Mouse (Mus musculus) myocyte (in vitro differentiated cells): ENCODE results near the gene 1700029F12Rik. TPM values are rescaled to one million over a fixed set of nuclear protein-coding genes. Genes with fewer than 3 reads are reported as not detected.

Experiments used
- H3K27me3 ChIP-seq: one replicate; pipeline ENCODE4 v1.6.1; 2011; ENCODE audit not compliant: control insufficient read depth, insufficient read depth, insufficient read length
- H3K36me3 ChIP-seq: one replicate; pipeline ENCODE4 v1.6.1; 2011; ENCODE audit not compliant: control insufficient read depth, insufficient read depth
- H3K4me2 ChIP-seq: one replicate; pipeline ENCODE4 v1.6.1; 2011; ENCODE audit warnings: low read depth, control low read depth
- H3K4me3 ChIP-seq: one replicate; pipeline ENCODE4 v1.5.1; 2011; ENCODE audit warnings: mild to moderate bottlenecking, control low read depth, moderate library complexity
- H3K79me2 ChIP-seq: one replicate; pipeline ENCODE4 v1.6.1; 2011; ENCODE audit not compliant: control insufficient read depth, insufficient read depth
- H3ac ChIP-seq: one replicate; pipeline ENCODE4 v1.6.1; 2011; ENCODE audit not compliant: control insufficient read depth, insufficient read length
- CEBPB ChIP-seq: IDR thresholded peaks from 2 replicates; pipeline ENCODE4 v1.6.1; 2011; ENCODE audit warnings: mild to moderate bottlenecking, moderate library complexity; ENCODE audit not compliant: poor library complexity, insufficient read depth, severe bottlenecking
- E2F4 ChIP-seq: IDR thresholded peaks from one replicate; pipeline ENCODE4 v1.6.1; 2011; ENCODE audit warnings: mild to moderate bottlenecking, control low read depth, moderate library complexity; ENCODE audit not compliant: insufficient read depth
- MAX ChIP-seq: IDR thresholded peaks from one replicate; pipeline ENCODE4 v1.6.1; 2011; ENCODE audit warnings: low read depth, mild to moderate bottlenecking, control low read depth
- MYOD1 ChIP-seq, 3 experiments: IDR thresholded peaks; one replicate each; pipeline ENCODE4 v1.6.1; 2011; ENCODE audit warnings: control low read depth in 2 of 3, low read depth in 2 of 3, mild to moderate bottlenecking in 2 of 3, moderate library complexity in 1 of 3; ENCODE audit not compliant: insufficient read length in 2 of 3, control insufficient read depth in 1 of 3
- MYOG ChIP-seq, 3 experiments: IDR thresholded peaks; one replicate each; pipeline ENCODE4 v1.6.1; 2011; ENCODE audit warnings: control low read depth in 2 of 3, low read depth in 2 of 3, mild to moderate bottlenecking in 2 of 3; ENCODE audit not compliant: insufficient read length in 2 of 3, control insufficient read depth in 1 of 3, insufficient read depth in 1 of 3
- POLR2A ChIP-seq: IDR thresholded peaks from one replicate; pipeline ENCODE4 v1.6.1; 2011; ENCODE audit warnings: low read depth, mild to moderate bottlenecking, control low read depth, moderate library complexity; ENCODE audit not compliant: insufficient read length
- POLR2AphosphoS2 ChIP-seq: IDR thresholded peaks from one replicate; pipeline ENCODE4 v1.6.1; 2011; ENCODE audit warnings: low read depth, control low read depth; ENCODE audit not compliant: insufficient read length
- REST ChIP-seq: IDR thresholded peaks from one replicate; pipeline ENCODE4 v1.6.1; 2011; ENCODE audit warnings: mild to moderate bottlenecking, control low read depth, moderate library complexity; ENCODE audit not compliant: insufficient read depth, insufficient read length
- SRF ChIP-seq: IDR thresholded peaks from one replicate; pipeline ENCODE4 v1.6.1; 2011; ENCODE audit warnings: low read depth; ENCODE audit not compliant: control insufficient read depth, insufficient read length
- TCF12 ChIP-seq: IDR thresholded peaks from one replicate; pipeline ENCODE4 v1.6.1; 2011; ENCODE audit warnings: mild to moderate bottlenecking, control low read depth; ENCODE audit not compliant: poor library complexity, insufficient read depth, severe bottlenecking
- TCF3 ChIP-seq: IDR thresholded peaks from one replicate; pipeline ENCODE4 v1.6.1; 2011; ENCODE audit warnings: low read depth, control low read depth; ENCODE audit not compliant: insufficient read length
- USF1 ChIP-seq: IDR thresholded peaks from one replicate; pipeline ENCODE4 v1.6.1; 2011; ENCODE audit warnings: low read depth, mild to moderate bottlenecking, control low read depth, moderate library complexity
- polyA plus RNA-seq: library from polyadenylated mRNA; unstranded; fragments of >200 nt; fragmentation: generic; extraction: Trizol; gene quantifications from one replicate; pipeline ENCODE4 v1.2.1, GENCODE M21; 2012; ENCODE audit warnings: missing spikeins

Gene 1700029F12Rik
- polyA plus RNA-seq, 1 experiment = not detected

GRCm38 (mm10) chr13:96990045-96990444 lies 44.1 kb downstream of the 1700029F12Rik start:
- no peak for TF ChIP-seq MYOD1 (IDR thresholded peaks at IDR 0.05; ENCODE audit: control insufficient read depth in 1 of 3, insufficient read length in 2 of 3, low read depth in 2 of 3)
- no peak for TF ChIP-seq MAX
- no peak for TF ChIP-seq TCF3
- no peak overlapping the region for H3ac ChIP-seq

GRCm38 (mm10) chr13:96989129-96989528 lies 45.0 kb downstream of the 1700029F12Rik start:
- H3K79me2 ChIP-seq = no peaks in the 10 kb centered on the region
- H3K4me2 ChIP-seq = no peak overlapping the region
- no peaks in the 10 kb centered on the region for H3K27me3 ChIP-seq
- TF ChIP-seq MYOD1 (IDR thresholded peaks at IDR 0.05; ENCODE audit: control insufficient read depth in 1 of 3, insufficient read length in 2 of 3, low read depth in 2 of 3) = no peak
- TF ChIP-seq SRF = no peak
- TF ChIP-seq MYOG (IDR thresholded peaks at IDR 0.05; ENCODE audit: control insufficient read depth in 1 of 3, insufficient read depth in 1 of 3, insufficient read length in 2 of 3, low read depth in 2 of 3) = no peak
- no peak for TF ChIP-seq POLR2A
- TF ChIP-seq CEBPB = no peak
- TF ChIP-seq POLR2AphosphoS2 = no peak
- no peak for TF ChIP-seq E2F4
- TF ChIP-seq TCF3 = no peak
- no peak for TF ChIP-seq MAX
- TF ChIP-seq REST = no peak
- TF ChIP-seq TCF12 = no peak
- TF ChIP-seq USF1 = no peak
- H3K36me3 ChIP-seq = no peaks in the 10 kb centered on the region
- no peak overlapping the region for H3ac ChIP-seq
- no peak overlapping the region for H3K4me3 ChIP-seq

More at GRCm38 (mm10) chr13:96990045-96990444, 44.1 kb downstream of the 1700029F12Rik start:
- no peaks in the 10 kb centered on the region for H3K36me3 ChIP-seq
- H3K4me3 ChIP-seq = no peak overlapping the region
- H3K27me3 ChIP-seq = no peaks in the 10 kb centered on the region
- H3K79me2 ChIP-seq = no peaks in the 10 kb centered on the region
- H3K4me2 ChIP-seq = no peak overlapping the region

- H3ac ChIP-seq = no peak overlapping the region
- no peaks in the 10 kb centered on the region for H3K27me3 ChIP-seq
- H3K36me3 ChIP-seq = no peaks in the 10 kb centered on the region
- TF ChIP-seq TCF3 = no peak
- no peak for TF ChIP-seq E2F4
- no peak for TF ChIP-seq MYOG (IDR thresholded peaks at IDR 0.05; ENCODE audit: control insufficient read depth in 1 of 3, insufficient read depth in 1 of 3, insufficient read length in 2 of 3, low read depth in 2 of 3)
- no peaks in the 10 kb centered on the region for H3K79me2 ChIP-seq
- no peak overlapping the region for H3K4me3 ChIP-seq
- no peak overlapping the region for H3K4me2 ChIP-seq
Observed at GRCm38 (mm10) chr13:96985599-96986275, 48.4 kb downstream of the 1700029F12Rik start.

- no peaks in the 10 kb centered on the region for H3K79me2 ChIP-seq
- no peaks in the 10 kb centered on the region for H3K27me3 ChIP-seq
- no peak overlapping the region for H3ac ChIP-seq
- no peak overlapping the region for H3K4me2 ChIP-seq
- H3K4me3 ChIP-seq = no peak overlapping the region
- no peaks in the 10 kb centered on the region for H3K36me3 ChIP-seq
- TF ChIP-seq MYOG (IDR thresholded peaks at IDR 0.05; ENCODE audit: control insufficient read depth in 1 of 3, insufficient read depth in 1 of 3, insufficient read length in 2 of 3, low read depth in 2 of 3) (no peak), SRF (no peak), TCF3 (no peak), REST (no peak), MAX (no peak), POLR2AphosphoS2 (no peak), E2F4 (no peak), TCF12 (no peak), MYOD1 (IDR thresholded peaks at IDR 0.05; ENCODE audit: control insufficient read depth in 1 of 3, insufficient read length in 2 of 3, low read depth in 2 of 3) (no peak), POLR2A (no peak), USF1 (no peak), CEBPB (no peak)
Observed at GRCm38 (mm10) chr13:96984688-96985087, 49.5 kb downstream of the 1700029F12Rik start.

- no peak overlapping the region for H3K4me3 ChIP-seq
- TF ChIP-seq TCF12 = no peak
- TF ChIP-seq POLR2AphosphoS2 = no peak
- TF ChIP-seq USF1 = no peak
- no peak for TF ChIP-seq CEBPB
- TF ChIP-seq TCF3 = no peak
- no peak for TF ChIP-seq REST
- no peak for TF ChIP-seq MYOG (IDR thresholded peaks at IDR 0.05; ENCODE audit: control insufficient read depth in 1 of 3, insufficient read depth in 1 of 3, insufficient read length in 2 of 3, low read depth in 2 of 3)
- TF ChIP-seq MAX = no peak
- TF ChIP-seq MYOD1 (IDR thresholded peaks at IDR 0.05; ENCODE audit: control insufficient read depth in 1 of 3, insufficient read length in 2 of 3, low read depth in 2 of 3) = no peak
- TF ChIP-seq POLR2A = no peak
- TF ChIP-seq E2F4 = no peak
- no peak for TF ChIP-seq SRF
Observed at GRCm38 (mm10) chr13:96983251-96984126, 50.7 kb downstream of the 1700029F12Rik start.

More at GRCm38 (mm10) chr13:96983251-96984126, 50.7 kb downstream of the 1700029F12Rik start:
- Histone ChIP-seq H3ac (no peak overlapping the region), H3K27me3 (no peaks in the 10 kb centered on the region), H3K4me2 (peak overlapping the region; percentile 35), H3K36me3 (no peaks in the 10 kb centered on the region), H3K79me2 (no peaks in the 10 kb centered on the region)
